Mouse (Mus musculus): ENCODE results near the gene Dlk2.
A peak's percentile ranks its signal among the peaks of the same experiment; 100 is the strongest.

The Dlk2 gene

GRCm38 (mm10) chr17:46297364-46298219, at the start of gene Dlk2:
TSS of gene Dlk2 (plus strand) at chr17:46297421.
- DNase-seq, result no peak

GRCm38 (mm10) chr17:46247512-46248188, 49.6 kb upstream of the Dlk2 start, which contains the start of the genes Polr1c and Yipf3:
TSS of gene Polr1c (minus strand) at chr17:46248054.
TSS of gene Yipf3 (plus strand) at chr17:46248080.
- DNase-seq, result peak; percentile 95

GRCm38 (mm10) chr17:46248189-46248522, 49.1 kb upstream of the Dlk2 start:
- DNase-seq, result no peak

- no peak for DNase-seq
These were observed 46.0 kb upstream of the Dlk2 start for GRCm38 (mm10) chr17:46251174-46251573.

GRCm38 (mm10) chr17:46252571-46253451, 44.4 kb upstream of the Dlk2 start:
- peak; percentile 32 for DNase-seq

GRCm38 (mm10) chr17:46253452-46254084, 43.7 kb upstream of the Dlk2 start, which contains the start of gene Lrrc73:
TSS of gene Lrrc73 (plus strand) at chr17:46253531.
- peak; percentile 92 for DNase-seq

GRCm38 (mm10) chr17:46254106-46254505, 43.1 kb upstream of the Dlk2 start:
- peak; percentile 20 for DNase-seq

- no peak for DNase-seq
These were observed 42.1 kb upstream of the Dlk2 start for GRCm38 (mm10) chr17:46255147-46255546.

- DNase-seq, result peak; percentile 44
These were observed 38.8 kb upstream of the Dlk2 start for GRCm38 (mm10) chr17:46258279-46259053.

- no peak for DNase-seq
These were observed 37.5 kb upstream of the Dlk2 start for GRCm38 (mm10) chr17:46259675-46260074.

GRCm38 (mm10) chr17:46262201-46262694, 35.0 kb upstream of the Dlk2 start:
- no peak for DNase-seq

- DNase-seq, result no peak
These were observed 31.7 kb upstream of the Dlk2 start for GRCm38 (mm10) chr17:46265502-46265901.

- peak; percentile 84 for DNase-seq
These were observed 31.2 kb upstream of the Dlk2 start for GRCm38 (mm10) chr17:46265918-46266618.

GRCm38 (mm10) chr17:46266986-46267385, 30.2 kb upstream of the Dlk2 start:
- no peak for DNase-seq

- DNase-seq, result no peak
These were observed 29.7 kb upstream of the Dlk2 start for GRCm38 (mm10) chr17:46267511-46267910.

- DNase-seq, result no peak
These were observed 29.0 kb upstream of the Dlk2 start for GRCm38 (mm10) chr17:46268026-46268720.

GRCm38 (mm10) chr17:46269771-46270534, 27.3 kb upstream of the Dlk2 start:
- peak; percentile 64 for DNase-seq

GRCm38 (mm10) chr17:46272058-46272457, 25.2 kb upstream of the Dlk2 start:
- no peak for DNase-seq

GRCm38 (mm10) chr17:46272675-46273074, 24.5 kb upstream of the Dlk2 start:
- peak; percentile 34 for DNase-seq
